Mouse (Mus musculus) lung, embryonic 14.5 days (tissue): ENCODE measurements around the gene Sod2. TPM values are rescaled to one million over a fixed set of nuclear protein-coding genes. Genes with fewer than 3 reads are reported as not detected.
"Not testable (repeated sequence)": the region's sequence is repeated elsewhere in the genome, so short reads cannot be mapped to it uniquely, and the experiment has no call there.

Experiments
- ATAC-seq: fragments of 200-750 bp; cut with Nextera tagmentation; 2 replicates; pipeline ENCODE4 v1.8.0; 2017; ENCODE audit warnings: mild to moderate bottlenecking, moderate TSS enrichment, moderate library complexity; ENCODE audit not compliant: insufficient read depth
- DNase-seq: peaks from one replicate; pipeline ENCODE4 v3.0.0-alpha.2; 2015
- H3K27ac ChIP-seq: fragments of 300-500 bp; sonication (generic); 2 replicates; pipeline ENCODE4 v1.5.1; 2014; ENCODE audit warnings: low read depth, mild to moderate bottlenecking, moderate library complexity
- H3K27me3 ChIP-seq: fragments of 300-500 bp; sonication (generic); 2 replicates; pipeline ENCODE4 v1.6.1; 2014; ENCODE audit warnings: low read length, control low read depth; ENCODE audit not compliant: insufficient read depth
- H3K36me3 ChIP-seq: fragments of 300-500 bp; sonication (generic); 2 replicates; pipeline ENCODE4 v1.6.1; 2014; ENCODE audit warnings: control low read depth; ENCODE audit not compliant: insufficient read depth
- H3K4me1 ChIP-seq: fragments of 300-500 bp; sonication (generic); 2 replicates; pipeline ENCODE4 v1.6.1; 2014; ENCODE audit warnings: antibody characterized with exemption, control low read depth; ENCODE audit not compliant: insufficient read depth
- H3K4me2 ChIP-seq: fragments of 300-500 bp; sonication (generic); 2 replicates; pipeline ENCODE4 v1.6.1; 2014; ENCODE audit warnings: mild to moderate bottlenecking
- H3K4me3 ChIP-seq: fragments of 300-500 bp; sonication (generic); 2 replicates; pipeline ENCODE4 v1.5.1; 2014; ENCODE audit warnings: low read depth, low read length
- H3K9ac ChIP-seq: fragments of 300-500 bp; sonication (generic); 2 replicates; pipeline ENCODE4 v1.6.1; 2014
- H3K9me3 ChIP-seq: fragments of 300-500 bp; sonication (generic); 2 replicates; pipeline ENCODE4 v1.6.1; 2016; ENCODE audit warnings: low read depth, low read length, control low read depth
- CTCF ChIP-seq: IDR thresholded peaks from 2 replicates; pipeline ENCODE4 v1.5.1; 2016; ENCODE audit warnings: antibody characterized with exemption, low read depth
- WGBS: fragments of 180-500 bp; shearing (Covaris S2); extraction: QIAGEN DNeasy Blood & Tissue Kit; methylation state at CpG from one replicate; pipeline ENCODE4 v1.1.7; 2014; 5-methylcytosine and 5-hydroxymethylcytosine counted together
- polyA plus RNA-seq: library from polyadenylated mRNA; unstranded; fragments of >200 nt; fragmentation: Nextera tagmentation; extraction: Ambion mirVana; gene quantifications from 2 replicates; pipeline ENCODE4 v1.2.1, GENCODE M21; 2014

Gene Sod2
- polyA plus RNA-seq: 100 and 106 TPM in 2 replicates

DNA sequence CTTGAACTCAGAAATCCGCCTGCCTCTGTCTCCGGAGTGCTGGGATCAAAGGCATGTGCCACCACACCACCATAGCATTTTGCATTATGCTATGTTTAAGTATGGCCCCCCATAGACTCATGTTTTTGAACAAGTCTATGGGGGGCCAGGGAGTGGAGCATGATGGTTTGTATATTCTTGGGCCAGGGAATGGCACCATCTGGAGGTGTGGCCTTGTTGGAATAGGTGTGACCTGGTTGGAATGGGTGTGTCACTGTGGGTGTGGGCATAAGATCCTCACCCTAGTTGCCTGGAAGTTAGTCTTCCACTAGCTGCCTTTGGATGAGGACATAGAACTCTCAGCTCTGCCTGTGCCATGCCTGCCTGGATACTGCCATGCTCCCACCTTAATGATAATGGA is at the start of gene Sod2:
Sod2 (plus strand) TSS at position 301 of the 400 bp plus-strand sequence.
- Histone ChIP-seq H3K27ac (peak within 1 kb of the TSS; percentile 66), H3K9ac (peak within 1 kb of the TSS; percentile 40; the same call in 1 of the 2 replicates), H3K4me3 (peak within 1 kb of the TSS; percentile 81), H3K4me2 (peak within 1 kb of the TSS; percentile 75)
- 86% methylated on average over 2 of the region's 2 CpGs for WGBS
- H3K4me1 ChIP-seq, H3K36me3 ChIP-seq, H3K9me3 ChIP-seq, ATAC-seq, H3K27me3 ChIP-seq, DNase-seq: not testable (repeated sequence)

DNA sequence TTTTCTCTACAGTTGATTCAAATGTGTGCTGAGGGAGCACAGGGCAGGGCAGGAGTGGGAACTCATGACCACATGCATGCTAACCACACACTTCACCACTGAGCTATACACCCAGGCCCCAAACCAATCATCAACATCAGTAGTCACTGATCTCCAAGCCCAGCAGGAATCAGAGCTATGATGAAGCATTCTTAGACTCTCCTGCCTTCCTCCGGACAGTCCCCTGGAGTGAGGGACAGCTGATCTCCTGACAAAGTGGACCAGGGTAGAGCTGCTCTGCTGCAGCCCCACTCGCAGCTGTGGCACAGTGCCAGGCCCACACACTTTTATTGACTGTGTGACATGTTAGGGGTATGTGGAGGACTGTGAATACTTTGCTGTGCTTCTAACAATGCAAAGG is 47.3 kb upstream of the Sod2 start:
- not testable (repeated sequence) for H3K4me1 ChIP-seq, ATAC-seq, H3K27ac ChIP-seq, DNase-seq, H3K4me3 ChIP-seq, H3K27me3 ChIP-seq, H3K9ac ChIP-seq, H3K9me3 ChIP-seq
- 0% methylated on average over 1 of the region's 2 CpGs for WGBS
- Histone ChIP-seq H3K4me2 (peak overlapping the region; percentile 44; the same call in 1 of the 2 replicates), H3K36me3 (peaks cover 17% of the 10 kb centered on the region)

DNA sequence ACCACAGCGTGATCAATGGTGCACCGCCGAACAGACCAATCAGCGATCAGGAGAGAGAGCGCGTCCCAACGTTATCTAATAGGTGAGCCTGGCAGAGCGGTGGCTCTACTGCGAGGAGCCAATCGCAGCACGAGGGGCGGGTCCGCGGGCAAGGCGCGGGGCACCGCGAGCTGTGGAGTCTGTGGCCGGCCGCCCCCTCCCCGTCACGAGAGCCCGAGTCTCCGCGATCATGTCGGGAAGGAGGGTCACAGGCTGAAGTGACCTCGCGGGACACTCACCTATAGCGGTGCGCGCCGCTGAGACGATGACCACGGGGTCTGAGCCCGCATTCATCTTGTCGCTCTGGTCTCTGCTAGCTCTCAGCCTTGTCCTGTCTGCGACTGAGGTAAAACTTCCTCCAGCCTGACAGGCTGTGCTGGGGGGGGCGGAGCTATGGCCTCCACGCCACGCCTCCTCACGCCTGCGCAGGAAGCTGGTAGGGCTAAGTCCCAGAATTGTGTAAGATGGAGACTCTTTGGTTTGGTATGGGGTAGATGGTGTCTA is 46.2 kb upstream of the Sod2 start, which contains the start of gene Acat2:
Acat2 (minus strand) TSS at position 417 of the 543 bp plus-strand sequence.
- under 1% methylated on average over 41 of the region's 42 CpGs for WGBS
- H3K27me3 ChIP-seq: no peaks in the 10 kb centered on the region
- ATAC-seq: peak; percentile 99
- peak within 1 kb of the TSS; percentile 66 for H3K4me3 ChIP-seq
- no peaks in the 10 kb centered on the region for H3K9me3 ChIP-seq
- no peaks in the 10 kb centered on the region for H3K4me1 ChIP-seq
- DNase-seq: peak; percentile 95
- TF ChIP-seq CTCF: no peak
- peak within 1 kb of the TSS; percentile 77 for H3K27ac ChIP-seq
- H3K4me2 ChIP-seq: peak within 1 kb of the TSS; percentile 76
- peak within 1 kb of the TSS; percentile 46 for H3K9ac ChIP-seq
- peaks cover 17% of the 10 kb centered on the region for H3K36me3 ChIP-seq

DNA sequence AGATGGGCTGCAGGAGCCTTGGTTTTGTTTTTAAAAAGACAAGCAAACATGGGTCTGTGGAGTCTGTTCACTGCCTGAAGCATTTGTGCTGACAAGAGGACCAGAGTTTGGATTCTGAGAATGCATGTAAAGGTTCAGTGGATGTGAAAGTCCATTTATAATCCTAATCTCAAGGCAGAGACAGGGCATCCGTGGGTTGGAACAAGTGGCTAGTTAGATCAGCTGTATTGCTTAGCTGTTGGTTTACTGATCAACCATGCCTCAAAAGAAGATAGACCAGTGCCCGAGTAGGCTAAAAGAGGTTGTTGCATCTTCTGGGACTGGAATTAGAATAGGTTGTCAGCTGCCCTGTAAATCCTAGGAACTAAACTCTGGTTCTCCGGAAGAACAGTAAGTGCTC is 43.2 kb upstream of the Sod2 start:
- H3K4me2 ChIP-seq: no peak overlapping the region
- ATAC-seq (no peak), DNase-seq (no peak)
- H3K4me1 ChIP-seq: no peaks in the 10 kb centered on the region
- no peak overlapping the region for H3K27ac ChIP-seq
- peaks cover 28% of the 10 kb centered on the region for H3K36me3 ChIP-seq
- H3K9me3 ChIP-seq: no peaks in the 10 kb centered on the region
- no peak for TF ChIP-seq CTCF
- H3K4me3 ChIP-seq: no peak overlapping the region
- H3K27me3 ChIP-seq: no peaks in the 10 kb centered on the region
- H3K9ac ChIP-seq: no peak overlapping the region
- 58% methylated on average over 3 of the region's 3 CpGs for WGBS

DNA sequence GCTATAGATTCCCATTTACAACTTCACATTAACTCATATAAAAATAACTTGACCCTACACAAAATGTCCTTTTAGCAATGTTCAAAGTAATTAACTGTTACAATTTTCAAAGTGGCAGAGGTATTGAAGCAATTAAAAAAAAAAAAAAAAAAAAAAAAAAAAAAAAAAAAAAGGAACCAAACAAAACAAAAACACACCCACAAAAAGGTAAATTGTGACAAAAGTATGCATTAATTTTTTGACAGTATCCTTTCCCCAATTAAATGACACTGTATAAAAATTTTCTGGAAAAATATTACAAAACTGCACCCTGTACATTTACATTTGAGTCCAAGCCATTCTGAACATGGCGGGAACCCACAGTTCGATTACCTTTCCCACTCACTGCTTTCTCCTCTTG is 39.5 kb upstream of the Sod2 start:
- Histone ChIP-seq H3K9me3 (no peaks in the 10 kb centered on the region), H3K9ac (no peak overlapping the region), H3K27ac (no peak overlapping the region), H3K36me3 (peaks cover 52% of the 10 kb centered on the region), H3K4me3 (no peak overlapping the region), H3K4me2 (no peak overlapping the region), H3K27me3 (no peaks in the 10 kb centered on the region), H3K4me1 (no peaks in the 10 kb centered on the region)
- TF ChIP-seq CTCF: no peak
- no peak for DNase-seq
- WGBS: 85% methylated on average over 2 of the region's 2 CpGs
- no peak for ATAC-seq

DNA sequence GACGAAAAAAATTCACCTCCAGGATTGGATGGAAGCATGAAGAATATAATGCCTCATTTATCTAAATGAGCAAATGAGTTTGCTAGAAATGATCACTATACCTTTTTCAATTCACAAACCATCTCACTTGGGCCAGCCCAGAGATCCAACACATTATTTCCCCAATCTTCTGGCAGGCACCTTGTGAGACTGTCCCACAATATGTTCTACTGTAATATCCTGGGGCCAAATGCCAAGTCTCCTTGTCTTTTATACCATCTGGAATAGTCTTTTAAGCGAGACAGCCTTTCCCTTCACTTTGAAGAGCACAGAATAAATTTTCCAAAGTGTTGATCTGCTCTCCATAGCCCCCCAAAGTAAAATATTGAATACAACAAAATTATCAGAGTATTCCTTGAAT is 32.8 kb upstream of the Sod2 start:
- H3K4me1 ChIP-seq: no peaks in the 10 kb centered on the region
- no peak overlapping the region for H3K9ac ChIP-seq
- H3K27ac ChIP-seq: no peak overlapping the region
- H3K9me3 ChIP-seq: no peaks in the 10 kb centered on the region
- TF ChIP-seq CTCF: no peak
- WGBS: 83% methylated on average over 2 of the region's 2 CpGs
- H3K27me3 ChIP-seq: no peaks in the 10 kb centered on the region
- H3K4me2 ChIP-seq: no peak overlapping the region
- ATAC-seq (no peak), DNase-seq (no peak)
- no peak overlapping the region for H3K4me3 ChIP-seq
- H3K36me3 ChIP-seq: peaks cover 71% of the 10 kb centered on the region

DNA sequence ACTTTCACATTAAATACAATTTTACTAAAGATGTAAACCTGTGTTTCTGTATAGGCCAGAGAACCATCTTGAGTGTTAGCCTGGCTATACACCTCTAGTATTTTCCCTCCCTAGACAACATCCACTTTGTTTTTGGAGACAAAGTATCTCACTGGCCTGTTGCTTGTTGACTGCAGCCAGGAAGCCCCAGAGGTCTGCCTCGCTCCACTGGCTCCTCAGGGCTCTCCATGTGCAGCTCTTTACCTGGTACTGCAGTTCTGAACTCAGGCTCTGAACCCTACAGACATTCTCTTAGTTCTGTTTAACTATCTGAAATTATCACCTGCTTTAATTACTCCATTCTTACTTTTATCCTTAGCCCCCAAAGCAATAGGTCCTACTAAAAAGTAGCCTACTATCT is 28.1 kb upstream of the Sod2 start:
- no peaks in the 10 kb centered on the region for H3K27me3 ChIP-seq
- no peak overlapping the region for H3K27ac ChIP-seq
- no peak overlapping the region for H3K4me2 ChIP-seq
- no peaks in the 10 kb centered on the region for H3K4me1 ChIP-seq
- H3K4me3 ChIP-seq: no peak overlapping the region
- no peak overlapping the region for H3K9ac ChIP-seq
- H3K9me3 ChIP-seq: no peaks in the 10 kb centered on the region
- WGBS: 94% methylated on average over 1 of the region's 1 CpGs
- TF ChIP-seq CTCF: no peak
- peaks cover 80% of the 10 kb centered on the region for H3K36me3 ChIP-seq
- ATAC-seq: no peak
- DNase-seq: no peak
